Mouse (Mus musculus) heart, adult 18-20 months (tissue): Measurements from ENCODE around the gene Cd4. TPM values are rescaled to one million over a fixed set of nuclear protein-coding genes. Genes with fewer than 3 reads are reported as not detected.

Experiments used
- DNase-seq, 2 experiments: peaks; one replicate each; pipeline ENCODE4 v3.0.0; 2021 to 2022; ENCODE audit warnings: mixed read lengths in 1 of 2
- total RNA-seq, 2 experiments: library from RNA; stranded (reverse); gene quantifications; 2 replicates each; pipeline ENCODE4 v1.2.3; 2021

Gene Cd4
- total RNA-seq, 2 experiments from 2014 or later = 0.50 to 3.7 TPM

DNA sequence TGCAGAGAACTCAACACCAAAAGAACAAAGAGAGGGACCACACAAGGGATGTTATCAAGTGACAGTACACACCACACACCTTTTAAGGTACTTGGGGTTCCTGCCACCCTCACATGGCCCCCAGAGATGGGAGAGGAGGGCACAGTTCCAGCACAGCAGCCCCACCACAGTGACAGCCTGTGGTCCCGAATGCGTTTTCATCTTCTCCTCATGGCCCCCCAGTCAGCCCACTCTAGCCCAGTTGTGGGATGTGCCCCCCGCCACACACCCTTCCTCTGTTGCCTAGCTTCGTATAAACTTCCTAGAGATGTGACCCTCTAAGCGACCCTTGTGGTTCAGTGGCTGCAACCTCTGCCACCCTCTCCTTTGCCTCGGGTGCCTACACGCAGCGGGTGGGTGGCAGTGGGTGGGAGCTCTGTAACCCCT is 2.1 kb downstream of the Cd4 start:
- DNase-seq = no peak

DNA sequence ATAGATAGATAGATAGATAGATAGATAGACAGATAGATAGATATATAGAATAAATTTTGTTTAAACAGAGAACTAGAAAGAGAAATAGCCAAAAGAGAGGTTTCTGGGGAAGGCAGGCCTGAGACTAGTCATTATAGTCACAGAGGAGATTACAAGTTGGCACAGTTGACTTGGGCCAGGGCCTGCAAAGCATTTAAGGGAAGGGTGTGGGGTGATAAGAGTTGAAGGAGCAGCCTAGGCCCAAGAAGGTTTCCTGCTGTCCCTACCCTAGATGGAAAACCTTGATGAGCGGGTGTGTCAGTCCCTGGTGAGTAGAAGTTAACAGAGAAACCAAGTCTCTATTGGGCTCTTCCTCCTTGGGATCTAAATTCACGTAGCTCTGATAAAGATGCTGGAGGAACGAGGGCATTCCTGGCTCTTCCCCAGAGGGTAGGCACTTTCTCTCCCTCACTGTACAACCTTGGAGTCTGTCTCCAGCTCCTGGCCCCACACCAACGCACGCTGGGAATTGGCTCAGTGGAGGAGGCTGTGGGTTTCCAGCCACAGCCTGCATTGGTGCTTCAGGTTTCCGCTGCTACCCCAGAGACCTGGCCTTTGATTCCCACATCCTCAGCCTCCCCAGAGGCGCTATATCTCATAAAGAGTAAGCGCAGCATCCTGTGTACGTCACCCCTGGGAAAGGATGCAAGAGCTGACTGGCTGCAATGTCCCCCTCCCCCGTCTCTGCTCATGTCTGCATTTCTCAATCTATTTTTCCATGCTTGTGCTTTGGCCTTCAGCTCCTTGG is 3.1 kb downstream of the Cd4 start:
- DNase-seq = peak; percentile 30 to 57

DNA sequence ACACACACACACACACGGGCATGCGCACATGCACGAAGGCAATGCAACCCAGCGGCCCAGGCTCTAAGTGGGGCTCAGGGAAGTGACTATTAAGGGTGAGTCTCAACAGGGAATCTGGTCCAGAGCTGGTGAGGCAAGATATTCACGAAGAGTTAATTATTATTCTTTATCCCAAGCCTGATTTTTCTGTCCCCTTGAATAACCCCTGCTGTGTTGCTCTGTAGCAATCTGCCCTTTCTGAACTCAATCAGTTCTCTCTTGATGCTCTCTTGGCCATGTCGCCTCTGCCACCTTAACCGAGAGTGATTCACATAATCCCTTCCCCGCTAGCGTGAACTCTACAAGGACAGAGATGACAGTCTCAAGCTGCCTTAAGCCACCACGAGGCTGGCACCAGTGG is 4.7 kb downstream of the Cd4 start:
- no peak for DNase-seq

DNA sequence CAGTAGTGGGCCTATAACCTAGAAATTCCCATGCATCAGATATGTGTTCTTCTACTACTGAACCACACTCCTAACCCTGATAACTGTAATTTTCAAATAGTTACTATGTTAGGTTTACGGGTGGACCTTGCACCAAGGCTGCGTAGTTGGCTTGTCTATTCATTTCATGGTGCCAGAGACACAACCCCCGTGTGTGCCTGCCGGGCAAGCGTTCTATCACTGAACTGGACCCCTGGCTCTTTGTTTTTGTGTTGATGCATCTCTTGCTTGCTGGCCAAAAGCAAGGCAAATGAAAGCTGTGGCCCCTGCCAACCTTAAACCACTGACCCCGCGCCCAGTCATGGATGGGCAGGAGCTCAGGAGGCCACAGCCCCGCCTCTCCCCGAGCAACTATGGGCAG is 6.2 kb downstream of the Cd4 start:
- DNase-seq = no peak

DNA sequence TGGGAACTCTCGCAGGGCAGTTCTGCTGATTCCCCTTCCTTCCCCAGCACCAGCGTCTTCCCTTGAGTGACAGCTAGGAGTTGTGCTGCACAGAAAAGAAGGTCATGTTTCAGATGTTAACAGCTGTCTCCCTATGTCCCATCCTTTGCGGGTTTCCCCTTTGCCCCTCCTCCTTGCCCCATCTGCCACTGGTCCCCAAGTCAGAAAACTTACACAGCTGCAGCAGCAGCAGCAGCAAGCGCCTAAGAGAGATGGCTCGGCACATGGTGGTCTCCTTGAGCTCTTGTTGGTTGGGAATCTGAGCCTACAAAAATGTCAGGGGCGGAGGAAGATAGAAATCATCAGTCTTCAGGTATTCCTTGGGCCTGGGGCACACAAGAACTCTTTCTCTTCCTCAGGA is 8.6 kb downstream of the Cd4 start:
- no peak for DNase-seq

DNA sequence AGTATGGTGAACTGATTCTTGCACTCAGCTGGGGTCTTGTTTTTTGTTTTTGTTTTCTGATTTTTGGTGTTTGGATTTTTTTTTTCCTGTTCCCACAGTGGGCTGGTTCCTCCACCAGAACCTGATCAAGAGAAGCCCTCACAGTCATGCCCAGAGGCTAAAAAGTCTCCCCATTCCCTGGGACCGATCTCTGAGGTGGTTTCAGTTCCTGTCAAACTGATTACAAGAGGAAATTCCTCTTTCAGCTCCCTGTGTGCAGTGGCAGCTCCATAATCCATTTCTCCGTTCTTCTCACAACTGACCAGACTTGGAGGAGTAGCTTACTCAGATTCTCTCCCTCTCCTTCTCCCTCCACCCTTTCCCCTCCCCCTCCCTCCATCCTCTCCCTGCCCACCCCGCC is 13.7 kb downstream of the Cd4 start:
- no peak for DNase-seq

DNA sequence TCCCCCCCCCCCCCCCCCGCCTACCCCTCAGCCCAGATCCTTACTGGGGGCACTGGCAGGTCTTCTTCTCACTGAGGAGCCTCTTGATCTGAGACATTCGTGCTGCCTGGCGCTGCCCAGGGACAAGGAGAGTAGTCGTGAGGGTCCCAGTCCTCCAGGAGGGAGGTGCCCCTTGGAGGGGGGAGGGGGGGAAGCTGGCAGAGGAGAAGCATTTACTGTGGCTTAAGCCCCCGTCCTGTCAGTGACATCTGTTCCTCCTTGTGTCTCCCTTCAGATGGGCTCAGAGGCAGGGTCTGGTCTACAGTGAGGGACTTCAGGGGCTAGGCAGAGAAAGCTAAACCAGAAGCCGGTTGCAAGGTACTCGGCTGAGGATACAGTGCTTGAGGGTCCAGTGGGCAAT is 21.5 kb downstream of the Cd4 start:
- DNase-seq = no peak

DNA sequence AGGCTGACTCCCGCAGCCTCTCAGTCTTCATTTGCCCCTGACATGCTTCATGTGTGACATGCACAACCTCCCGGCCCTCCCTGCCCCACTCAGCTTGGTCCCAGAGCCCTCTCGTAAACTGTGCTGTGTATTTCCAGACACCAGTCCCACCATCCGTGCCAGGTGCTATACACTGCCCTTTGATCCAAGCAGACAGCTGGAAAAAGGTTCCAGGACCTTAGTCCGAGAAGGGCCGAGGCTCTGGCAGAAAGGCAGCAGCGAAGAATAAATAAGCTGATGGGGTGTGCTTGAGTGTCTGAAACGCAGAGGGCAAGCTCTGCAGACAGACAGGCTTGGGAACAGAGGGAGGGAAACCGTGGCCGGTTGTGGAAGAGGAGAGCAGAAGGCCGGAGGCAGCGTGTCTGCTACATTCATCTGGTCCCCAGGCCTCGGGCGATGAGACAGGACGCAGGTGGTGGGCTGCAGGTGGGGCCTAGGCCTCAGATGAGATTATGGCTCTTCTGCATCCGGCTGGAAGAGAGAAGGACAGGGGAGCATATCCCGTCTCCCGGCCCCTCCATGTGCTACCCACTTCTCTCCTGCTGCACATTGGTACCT is 22.2 kb downstream of the Cd4 start:
- no peak for DNase-seq

DNA sequence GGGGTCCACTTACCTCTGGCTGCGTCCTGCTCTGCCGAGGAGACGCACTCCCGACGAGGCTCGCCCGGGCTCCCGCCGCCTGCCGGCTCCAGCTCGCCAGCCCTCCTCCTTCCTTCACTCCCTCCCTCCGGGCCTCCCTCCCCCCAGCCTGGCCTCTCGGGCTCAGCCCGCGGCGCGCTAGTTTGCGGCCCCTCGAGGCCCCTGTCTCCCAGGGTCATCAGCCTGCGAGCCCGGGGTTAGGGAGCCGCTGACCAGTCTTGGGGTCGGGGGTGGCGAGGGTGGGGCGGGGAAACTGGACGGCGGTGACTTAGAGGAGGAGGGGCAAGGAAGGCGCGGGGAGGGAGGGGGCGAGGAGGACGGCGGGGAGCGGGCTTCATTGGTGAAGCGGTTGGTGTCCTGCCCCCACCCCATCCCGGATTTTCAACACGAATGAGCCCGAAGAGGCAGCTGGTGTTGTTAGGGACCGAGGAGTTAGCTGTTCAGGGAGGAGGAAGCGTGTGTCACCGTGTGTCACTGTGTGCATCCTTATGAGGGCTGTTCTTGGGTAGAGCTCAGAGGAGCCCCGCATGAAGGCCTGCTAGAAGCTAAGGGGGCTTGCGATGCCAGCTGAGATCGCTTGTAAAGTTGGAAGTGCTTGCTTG is 24.2 kb downstream of the Cd4 start, which contains the start of gene Gpr162:
Gpr162 (minus strand) TSS at position 326 of the 641 bp plus-strand sequence.
- DNase-seq = peak; percentile 53 to 57

DNA sequence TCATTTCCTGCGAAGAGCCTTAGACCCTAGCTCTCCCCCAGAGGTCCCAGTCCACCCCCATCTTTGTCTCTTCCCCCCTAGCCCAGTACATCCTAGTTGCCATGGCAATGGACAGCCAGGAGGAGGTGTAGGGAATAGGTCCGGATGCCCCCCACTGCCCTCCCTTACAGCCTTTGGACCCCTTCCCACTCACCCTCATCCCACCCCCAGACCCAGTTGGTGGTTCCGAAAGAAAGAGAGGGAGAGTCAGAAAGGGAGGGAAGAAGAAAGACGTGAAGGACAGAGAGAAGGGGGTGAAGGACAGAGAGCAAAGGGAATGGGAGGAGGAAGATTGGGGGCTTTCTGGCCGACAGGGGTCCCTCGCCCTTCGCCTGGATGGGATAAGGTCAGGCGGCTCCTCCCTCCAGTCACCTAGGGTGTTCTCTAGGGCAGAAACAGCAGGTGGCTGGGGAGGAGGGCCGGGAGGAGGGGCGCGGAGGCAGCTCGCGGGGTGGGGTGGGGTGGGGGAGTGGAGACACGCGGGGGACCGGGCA is 24.8 kb downstream of the Cd4 start:
- DNase-seq = no peak

DNA sequence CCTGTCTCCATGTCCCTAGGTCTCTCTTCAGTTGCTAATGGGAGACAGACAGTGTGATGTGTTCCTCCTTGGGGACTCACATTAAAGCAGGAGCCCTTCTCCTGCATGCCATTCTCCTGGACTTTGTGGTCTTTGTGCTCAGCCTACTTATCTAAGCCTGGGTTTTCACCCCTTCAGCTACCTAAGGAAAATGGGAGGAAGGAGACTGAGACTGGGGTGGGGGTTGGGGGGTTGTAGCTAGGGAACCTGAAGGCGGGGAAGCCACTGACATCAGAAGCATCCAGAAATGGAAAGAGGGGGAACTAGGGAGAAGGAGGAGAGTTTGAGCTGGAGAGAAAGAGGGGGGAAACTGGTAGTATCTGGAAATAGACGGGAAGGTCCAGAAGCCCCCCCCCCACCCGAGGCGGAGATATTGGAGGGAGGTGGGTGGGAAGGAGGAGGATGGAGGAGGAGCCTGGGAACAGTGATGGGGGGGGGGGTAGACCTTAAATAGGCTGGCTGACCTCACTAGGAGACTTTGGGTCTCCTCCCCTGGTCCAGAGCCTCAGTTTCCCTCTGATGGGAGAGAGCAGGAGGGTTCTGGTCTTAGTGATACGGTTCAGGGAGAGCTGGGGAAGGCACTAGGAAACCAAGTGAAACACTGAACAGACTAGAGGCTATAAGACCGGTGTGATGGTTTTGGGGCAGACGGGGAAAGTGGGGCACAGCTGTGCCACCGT is 25.5 kb downstream of the Cd4 start:
- no peak for DNase-seq

DNA sequence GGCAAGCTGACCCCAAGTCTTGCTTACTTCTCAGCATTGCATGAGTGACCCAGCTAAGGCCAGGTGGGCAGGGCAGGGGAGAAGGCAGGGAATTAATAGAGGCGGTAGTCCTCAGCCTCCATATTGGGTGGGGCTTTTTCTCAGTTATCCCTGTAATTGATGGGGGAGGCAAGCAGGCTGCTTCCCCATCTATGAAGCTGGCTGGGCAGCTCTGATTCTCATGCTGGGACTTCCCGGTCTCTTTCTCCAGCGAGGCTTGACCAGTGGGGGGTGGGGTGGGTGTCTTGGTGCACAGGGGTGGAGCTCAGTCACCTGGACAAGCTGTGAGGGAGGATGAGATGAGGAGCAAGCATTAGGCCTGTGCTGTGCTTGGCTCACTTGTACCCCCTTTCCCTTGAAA is 26.2 kb downstream of the Cd4 start:
- no peak for DNase-seq

DNA sequence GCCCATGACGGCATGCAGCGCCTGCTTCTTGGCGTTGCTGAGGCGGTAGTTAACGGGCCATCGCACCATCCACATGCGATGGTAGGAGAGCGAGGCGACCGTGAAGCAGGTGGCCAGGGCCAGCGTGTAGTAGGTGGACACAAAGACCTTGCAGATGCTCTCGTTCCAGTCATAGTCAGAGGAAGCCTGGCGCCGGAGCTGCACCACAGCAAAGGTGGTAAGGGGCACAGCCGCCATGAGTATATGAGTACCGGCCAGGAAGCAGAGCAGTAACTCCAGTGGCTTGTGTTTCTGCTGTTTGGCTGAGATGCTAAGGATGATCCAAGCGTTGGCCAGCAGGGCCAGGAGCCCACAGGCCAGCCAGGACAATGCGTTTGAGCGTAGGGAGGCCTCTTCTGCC is 26.8 kb downstream of the Cd4 start:
- DNase-seq = no peak

DNA sequence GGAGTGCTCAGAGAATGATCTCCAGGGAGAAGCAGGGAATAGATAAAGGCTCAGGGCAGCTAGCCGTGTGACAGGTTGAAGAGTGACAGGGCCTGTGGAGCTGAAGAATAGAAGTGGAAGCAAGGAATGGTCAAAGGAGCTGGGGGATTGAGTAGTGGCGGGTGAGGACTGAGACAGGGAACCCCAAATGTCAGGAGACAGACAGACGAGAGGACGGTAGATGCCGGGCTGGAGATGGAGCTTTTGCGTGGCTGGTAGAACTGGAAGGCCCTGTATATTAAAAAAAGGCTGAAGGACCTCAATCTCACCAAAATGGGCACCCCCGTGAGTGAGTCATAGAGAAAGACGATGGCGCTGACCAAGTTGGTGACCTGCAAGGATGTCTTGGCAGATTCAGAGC is 27.5 kb downstream of the Cd4 start:
- no peak for DNase-seq

DNA sequence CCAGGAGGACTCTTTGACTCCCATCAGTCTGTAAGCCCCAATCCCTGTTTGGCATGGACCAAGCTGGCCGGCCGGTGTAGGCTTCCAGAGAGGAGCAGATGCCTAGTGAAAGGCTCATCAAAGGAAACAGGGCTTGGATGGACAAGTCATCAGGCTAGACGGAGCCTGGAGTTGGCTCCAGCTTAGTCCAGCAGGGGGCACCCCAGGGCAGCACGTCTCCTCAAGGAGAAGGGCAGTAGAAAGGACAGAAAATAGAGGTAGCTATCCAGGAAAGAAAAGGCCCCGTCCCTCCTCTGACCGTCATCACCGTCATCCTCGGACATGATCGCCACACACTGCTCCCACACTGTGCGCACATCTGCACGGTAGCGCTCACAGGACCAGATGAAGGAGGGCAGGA is 28.3 kb downstream of the Cd4 start:
- peak; percentile 83 to 94 for DNase-seq

DNA sequence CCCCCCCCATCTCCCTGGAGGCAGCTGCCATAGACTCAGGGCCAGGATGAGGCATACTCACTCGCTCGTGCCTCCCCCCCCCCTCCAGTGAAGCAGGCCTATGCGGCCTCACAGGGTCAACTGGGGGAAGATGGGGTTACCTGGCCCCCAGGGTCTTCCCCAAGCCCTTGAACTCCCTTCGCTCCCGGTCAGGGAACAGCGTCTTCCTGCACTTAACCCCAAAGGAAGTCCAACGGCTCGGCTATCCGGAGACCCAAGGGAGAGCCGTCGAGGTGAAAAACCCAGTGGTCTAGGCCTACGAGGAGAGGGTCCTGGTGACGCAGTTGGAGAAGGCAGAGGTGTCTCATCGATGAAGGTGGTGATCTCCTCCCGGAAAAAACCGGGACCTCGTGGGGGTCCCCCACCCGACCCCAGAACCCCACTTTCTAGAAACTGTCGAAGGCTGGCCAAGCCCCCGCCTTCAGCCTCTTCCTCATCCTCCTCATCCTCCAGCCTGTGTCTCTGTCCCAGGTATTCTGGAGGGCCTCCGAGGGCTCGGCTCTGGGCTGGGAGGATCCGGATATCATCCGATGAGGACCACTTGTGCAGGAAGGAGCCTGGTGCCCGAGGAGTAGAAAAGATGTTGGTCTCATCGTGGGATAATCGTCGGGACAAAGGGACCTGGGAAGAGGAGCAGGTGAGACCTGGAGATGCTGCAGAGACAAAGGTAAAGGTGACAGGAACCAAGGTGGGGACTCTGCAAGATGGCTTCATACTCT is 29.3 kb downstream of the Cd4 start:
- no peak for DNase-seq

DNA sequence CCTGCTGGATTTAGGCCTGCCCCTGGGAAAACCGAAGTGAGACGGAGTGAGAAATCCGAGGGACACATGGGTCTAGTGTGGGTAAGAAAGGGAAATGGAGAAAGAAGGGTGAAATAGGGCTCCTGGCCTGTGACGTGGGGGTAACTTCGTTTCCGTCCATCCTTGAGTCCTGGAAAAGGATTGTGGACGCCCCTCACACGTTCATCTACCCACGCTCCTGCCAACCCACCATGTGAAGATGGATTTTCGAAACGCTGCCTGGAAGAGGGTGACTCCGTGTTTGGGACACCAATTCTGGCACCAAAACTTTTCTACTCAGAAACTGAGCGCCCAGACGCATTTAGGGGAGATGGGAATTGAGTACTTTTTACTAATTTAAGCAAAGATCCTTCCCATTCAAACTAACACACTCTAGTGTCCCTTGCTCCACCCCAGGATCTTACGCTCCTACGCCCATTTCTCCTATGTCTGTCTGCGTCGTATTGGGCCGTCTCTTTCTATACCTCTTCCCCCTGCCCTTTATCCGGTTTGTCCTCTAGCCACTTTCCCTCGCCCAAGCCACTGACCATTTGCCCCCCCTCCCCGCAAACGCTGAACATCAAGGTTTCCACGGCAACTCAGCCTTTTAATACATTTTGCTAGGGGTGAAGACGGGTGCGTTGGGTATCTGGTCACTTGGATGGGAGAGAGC is 30.0 kb downstream of the Cd4 start:
- no peak for DNase-seq

DNA sequence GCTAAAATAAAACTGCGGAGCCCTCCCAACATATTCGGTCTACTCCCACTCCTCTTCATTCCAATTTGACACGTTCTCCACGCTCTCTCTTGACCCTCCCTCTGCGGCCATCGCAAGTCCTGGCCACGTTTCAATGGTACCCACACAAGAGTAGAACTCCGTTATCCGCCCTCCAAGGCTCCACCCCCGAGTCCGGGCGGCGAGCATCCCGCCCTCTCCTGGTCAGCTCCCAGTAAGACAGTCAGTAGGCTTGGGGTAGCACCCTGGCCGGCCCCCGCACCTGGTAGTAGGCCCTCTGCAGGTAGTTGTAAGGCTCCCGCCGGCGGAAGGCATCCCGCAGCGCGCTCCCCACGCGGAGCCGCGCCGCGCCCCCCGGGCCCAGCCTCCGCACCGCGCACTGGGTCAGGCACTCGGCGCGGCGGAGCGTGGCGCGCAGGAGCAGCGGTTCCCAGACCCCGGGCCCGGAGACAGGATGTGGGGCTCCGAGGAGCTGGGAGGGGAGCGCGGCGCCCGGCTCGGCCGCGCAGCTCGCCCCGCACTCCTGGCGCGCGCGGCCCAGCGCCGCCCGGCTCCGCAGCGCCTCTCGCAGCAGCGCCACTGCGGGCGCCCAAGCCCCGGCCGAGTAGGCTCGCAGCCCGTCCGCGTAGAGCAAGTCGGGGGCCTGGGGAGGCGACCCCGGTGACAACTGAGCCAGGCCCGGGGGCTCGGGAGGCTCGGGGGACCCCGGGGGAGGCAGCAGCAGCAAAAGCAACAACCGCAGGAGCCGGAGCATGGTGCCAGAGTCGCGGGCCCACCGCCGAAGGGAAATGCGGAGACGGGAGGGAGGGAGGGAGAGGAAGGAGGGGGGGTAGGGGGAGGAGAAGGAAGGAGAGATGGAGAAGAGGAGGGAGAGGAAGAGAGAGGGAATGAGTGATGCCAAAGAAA is 30.8 kb downstream of the Cd4 start, which contains the start of gene P3h3:
P3h3 (minus strand) TSS at position 837 of the 924 bp plus-strand sequence.
- DNase-seq = peak; percentile 87

DNA sequence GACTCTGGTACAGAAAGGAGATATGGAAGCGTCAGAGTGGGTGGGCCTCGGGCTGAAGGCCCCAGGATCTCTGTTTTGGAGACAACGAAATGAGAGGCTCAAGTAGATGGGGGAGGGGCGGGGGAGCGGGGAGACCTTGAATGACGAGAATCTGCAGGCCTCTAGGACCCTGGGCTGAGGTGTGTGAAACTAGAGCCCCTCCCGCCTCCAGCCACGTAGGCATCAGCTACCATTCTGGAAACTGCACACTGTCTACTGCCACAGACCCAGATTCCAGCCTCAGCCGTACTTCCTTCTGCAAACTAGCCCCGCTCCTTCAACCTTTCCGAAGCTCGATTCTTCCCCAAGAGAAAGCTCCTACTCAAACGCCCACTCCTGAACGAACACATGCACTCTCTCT is 31.7 kb downstream of the Cd4 start:
- no peak for DNase-seq

DNA sequence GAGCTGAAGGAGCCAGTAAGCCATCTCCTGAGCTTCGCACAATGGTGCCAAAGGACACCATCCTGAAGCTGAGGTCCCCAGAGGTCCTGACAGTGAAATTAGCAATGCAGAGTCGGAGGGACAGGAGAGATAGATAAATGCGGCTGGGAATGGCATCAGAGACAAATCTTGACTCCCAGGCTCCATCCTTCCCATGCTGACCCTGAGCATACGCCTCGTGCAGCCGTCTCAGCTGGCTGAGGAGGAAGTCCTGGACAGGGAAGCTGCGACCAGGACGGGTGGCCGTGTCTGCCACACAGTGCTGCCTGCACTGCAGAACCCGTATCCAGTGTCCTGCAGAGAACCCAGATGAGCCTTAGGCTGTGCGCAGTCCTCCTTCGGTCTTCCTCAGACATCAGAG is 33.4 kb downstream of the Cd4 start:
- no peak for DNase-seq
